Mouse (Mus musculus) heart, postnatal 0 days (tissue): ENCODE measurements around the gene Hinfp.

ENCODE experiments used
- CTCF ChIP-seq: IDR thresholded peaks from 2 replicates; pipeline ENCODE4 v1.5.1; 2016; ENCODE audit warnings: antibody characterized with exemption, control low read depth, low read depth
- EP300 ChIP-seq: IDR thresholded peaks from 2 replicates; pipeline ENCODE4 v1.6.1; 2016; ENCODE audit warnings: antibody characterized with exemption, low read depth

GRCm38 (mm10) chr9:44309756-44310155 lies 4.3 kb upstream of the Hinfp start:
- TF ChIP-seq CTCF (no peak), EP300 (no peak)
